Mouse (Mus musculus): Measurements from ENCODE around the gene Serpina3g. TPM values are rescaled to one million over a fixed set of nuclear protein-coding genes. Genes with fewer than 3 reads are reported as not detected.

The Serpina3g gene
- total and polyA plus RNA-seq, 3 experiments, result 1.4 to 13.9 (median 11.7) TPM

DNA sequence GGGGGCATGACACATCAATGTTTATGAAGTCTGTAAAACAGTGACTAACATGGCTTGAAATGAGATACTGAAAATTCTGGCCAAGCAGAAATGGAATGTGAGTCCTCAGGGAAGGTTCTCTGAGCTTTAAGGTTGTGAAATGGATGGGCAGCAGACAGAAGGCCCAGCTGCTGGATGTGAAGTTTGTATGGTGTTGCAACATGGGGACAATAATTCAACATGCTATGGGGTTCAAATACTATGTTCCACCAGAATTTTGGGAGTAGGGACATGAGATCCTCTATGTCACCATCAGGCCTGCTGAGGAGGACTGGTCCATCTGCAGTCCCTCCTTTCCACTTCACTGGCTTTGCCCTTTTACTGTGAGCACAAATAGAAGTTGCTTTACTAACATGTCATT lies 7.3 kb downstream of the Serpina3g start:
- H3K9me3 ChIP-seq (replicated peaks; ENCODE audit: low read length), result no peaks in the 10 kb centered on the region
- dilution Hi-C loops (cut with MboI; ENCODE audit: extremely low pct_ligation_motif_present, extremely low pct_unique_long_range_greater_than_20kb, low sequenced_read_pairs), result no loop called here
- no peak for TF ChIP-seq NRF1 (IDR thresholded peaks at IDR 0.05; ENCODE audit: low read depth, low read length)
- no peak for TF ChIP-seq ZMIZ1 (IDR thresholded peaks at IDR 0.05; ENCODE audit: low read depth, low read length)
- TF ChIP-seq PAX5 (IDR thresholded peaks at IDR 0.05; ENCODE audit: low read length), result no peak
- no peak for TF ChIP-seq MAX (IDR thresholded peaks at IDR 0.05; ENCODE audit: low read length)
- no peak for TF ChIP-seq MAZ (IDR thresholded peaks at IDR 0.05; ENCODE audit: low read depth, low read length)
- TF ChIP-seq JUND (conservative IDR thresholded peaks at IDR 0.05; ENCODE audit: low read depth, low read length), result no peak
- no peak for TF ChIP-seq ELF1 (IDR thresholded peaks at IDR 0.05; ENCODE audit: low read depth, low read length)
- TF ChIP-seq KAT2A (IDR thresholded peaks at IDR 0.05; ENCODE audit: insufficient replicate concordance, low read length), result no peak
- TF ChIP-seq GABPA (IDR thresholded peaks at IDR 0.05; ENCODE audit: insufficient replicate concordance, low read depth, low read length), result no peak
- TF ChIP-seq ZNF384 (IDR thresholded peaks at IDR 0.05; ENCODE audit: low read depth, low read length), result no peak
- TF ChIP-seq NELFE (IDR thresholded peaks at IDR 0.05; ENCODE audit: low read depth, low read length), result no peak
- TF ChIP-seq HCFC1 (IDR thresholded peaks at IDR 0.05; ENCODE audit: low read depth, low read length), result no peak

GRCm38 (mm10) chr12:104245092-104245491 lies 9.0 kb downstream of the Serpina3g start:
- Histone ChIP-seq H3K4me3 (replicated peaks in 1 of 3; ENCODE audit: low read depth in 2 of 3, low read length in 2 of 3, poor library complexity in 1 of 3) (no peak overlapping the region), H3K36me3 (replicated peaks in 1 of 2; ENCODE audit: control insufficient read depth in 1 of 2, insufficient read depth in 1 of 2, low read length in 1 of 2) (peaks cover 0 to 4% of the 10 kb centered on the region in 2 experiments), H3K79me2 (replicated peaks; ENCODE audit: control insufficient read depth, extremely low read depth, insufficient read depth, poor library complexity, severe bottlenecking) (no peaks in the 10 kb centered on the region), H3K4me1 (ENCODE audit: control insufficient read depth in 1 of 2, insufficient read depth in 2 of 2) (peaks cover 3 to 29% of the 10 kb centered on the region in 2 experiments; a peak in 3 of 4 replicates), H3K27ac (ENCODE audit: insufficient read depth, low read depth) (no peak overlapping the region), H3K4me2 (ENCODE audit: insufficient read depth, low read depth, poor library complexity, severe bottlenecking) (no peak overlapping the region), H3K9me3 (replicated peaks; ENCODE audit: low read length) (no peaks in the 10 kb centered on the region), H3K27me3 (replicated peaks) (no peaks in the 10 kb centered on the region), H3K9ac (ENCODE audit: insufficient read depth, low read depth) (no peak overlapping the region)
- TF ChIP-seq USF2 (conservative IDR thresholded peaks at IDR 0.05; ENCODE audit: low read depth, low read length) (no peak), ZMIZ1 (IDR thresholded peaks at IDR 0.05; ENCODE audit: low read depth, low read length) (no peak), MYC (IDR thresholded peaks at IDR 0.05; ENCODE audit: low read depth, low read length) (no peak), HCFC1 (IDR thresholded peaks at IDR 0.05; ENCODE audit: low read depth, low read length) (no peak), ZC3H11A (IDR thresholded peaks at IDR 0.05; ENCODE audit: low read depth, low read length) (peak; percentile 76), IRF4 (IDR thresholded peaks at IDR 0.05; ENCODE audit: low read depth, low read length) (no peak), UBTF (IDR thresholded peaks at IDR 0.05; ENCODE audit: low read depth, low read length) (no peak), RCOR1 (conservative IDR thresholded peaks at IDR 0.05; ENCODE audit: low read depth, low read length) (no peak), CTCF (conservative IDR thresholded peaks at IDR 0.05 in 1 of 2, IDR thresholded peaks at IDR 0.05 in 1 of 2; ENCODE audit: low read depth in 2 of 2, low read length in 2 of 2) (peak; percentile 60 to 80), NELFE (IDR thresholded peaks at IDR 0.05; ENCODE audit: low read depth, low read length) (no peak), CHD1 (IDR thresholded peaks at IDR 0.05; ENCODE audit: low read depth, low read length) (no peak), ZKSCAN1 (IDR thresholded peaks at IDR 0.05; ENCODE audit: borderline replicate concordance, low read depth, low read length) (no peak), JUND (conservative IDR thresholded peaks at IDR 0.05; ENCODE audit: low read depth, low read length) (no peak), RAD21 (IDR thresholded peaks at IDR 0.05; ENCODE audit: low read depth, low read length) (peak; percentile 86), MXI1 (IDR thresholded peaks at IDR 0.05; ENCODE audit: low read depth, low read length) (no peak), KAT2A (IDR thresholded peaks at IDR 0.05; ENCODE audit: insufficient replicate concordance, low read length) (no peak), SMC3 (IDR thresholded peaks at IDR 0.05; ENCODE audit: low read depth, low read length) (peak; percentile 94), MAFK (IDR thresholded peaks at IDR 0.05; ENCODE audit: insufficient replicate concordance, low read length) (no peak), GABPA (IDR thresholded peaks at IDR 0.05; ENCODE audit: insufficient replicate concordance, low read depth, low read length) (no peak), JUN (IDR thresholded peaks at IDR 0.05; ENCODE audit: insufficient read depth, low read depth, low read length) (no peak), CHD2 (IDR thresholded peaks at IDR 0.05; ENCODE audit: low read length) (no peak), ELF1 (IDR thresholded peaks at IDR 0.05; ENCODE audit: low read depth, low read length) (no peak), MAZ (IDR thresholded peaks at IDR 0.05; ENCODE audit: low read depth, low read length) (no peak), ZNF384 (IDR thresholded peaks at IDR 0.05; ENCODE audit: low read depth, low read length) (no peak), BHLHE40 (IDR thresholded peaks at IDR 0.05; ENCODE audit: low read depth, low read length) (no peak), PAX5 (IDR thresholded peaks at IDR 0.05; ENCODE audit: low read length) (no peak), POLR2A (IDR thresholded peaks at IDR 0.05; ENCODE audit: low read depth, low read length) (no peak)
- no peak for DNase-seq (ENCODE audit: extremely low read depth)
- dilution Hi-C loops (cut with MboI; ENCODE audit: extremely low pct_ligation_motif_present, extremely low pct_unique_long_range_greater_than_20kb, low sequenced_read_pairs) (no loop called here), in situ Hi-C loops (cut with MboI; ENCODE audit: low pct_ligation_motif_present, low pct_unique_long_range_greater_than_20kb, low sequenced_read_pairs) (loop anchor here (10.0 kb wide), 1 partner anchor 170 kb away; no protein-coding TSS in a partner anchor)

More for the DNA sequence above, 7.3 kb downstream of the Serpina3g start:
- H3K4me1 ChIP-seq (ENCODE audit: control insufficient read depth in 1 of 2, insufficient read depth in 2 of 2), result peaks cover 3 to 32% of the 10 kb centered on the region in 2 experiments; a peak in 3 of 4 replicates
- no peak overlapping the region for H3K27ac ChIP-seq (ENCODE audit: insufficient read depth, low read depth)
- DNase-seq (ENCODE audit: extremely low read depth), result no peak
- in situ Hi-C loops (cut with MboI; ENCODE audit: low pct_ligation_motif_present, low pct_unique_long_range_greater_than_20kb, low sequenced_read_pairs), result loop anchor here (10.0 kb wide), 1 partner anchor 171 kb away; no protein-coding TSS in a partner anchor
- H3K79me2 ChIP-seq (replicated peaks; ENCODE audit: control insufficient read depth, extremely low read depth, insufficient read depth, poor library complexity, severe bottlenecking), result no peaks in the 10 kb centered on the region
- peaks cover 0 to 4% of the 10 kb centered on the region in 2 experiments for H3K36me3 ChIP-seq (replicated peaks in 1 of 2; ENCODE audit: control insufficient read depth in 1 of 2, insufficient read depth in 1 of 2, low read length in 1 of 2)
- H3K4me3 ChIP-seq (replicated peaks in 1 of 3; ENCODE audit: low read depth in 2 of 3, low read length in 2 of 3, poor library complexity in 1 of 3), result no peak overlapping the region
- H3K27me3 ChIP-seq (replicated peaks), result no peaks in the 10 kb centered on the region
- H3K4me2 ChIP-seq (ENCODE audit: insufficient read depth, low read depth, poor library complexity, severe bottlenecking), result no peak overlapping the region
- H3K9ac ChIP-seq (ENCODE audit: insufficient read depth, low read depth), result no peak overlapping the region

All from CH12.LX (cell line).